Mouse (Mus musculus) retina, postnatal 7 days (tissue): Measurements from ENCODE around the gene Fcna.

Source experiments
- DNase-seq: peaks from one replicate; pipeline ENCODE4 v3.0.0-alpha.2; 2012; ENCODE audit warnings: low read depth, low spot score

Gene Fcna

DNA sequence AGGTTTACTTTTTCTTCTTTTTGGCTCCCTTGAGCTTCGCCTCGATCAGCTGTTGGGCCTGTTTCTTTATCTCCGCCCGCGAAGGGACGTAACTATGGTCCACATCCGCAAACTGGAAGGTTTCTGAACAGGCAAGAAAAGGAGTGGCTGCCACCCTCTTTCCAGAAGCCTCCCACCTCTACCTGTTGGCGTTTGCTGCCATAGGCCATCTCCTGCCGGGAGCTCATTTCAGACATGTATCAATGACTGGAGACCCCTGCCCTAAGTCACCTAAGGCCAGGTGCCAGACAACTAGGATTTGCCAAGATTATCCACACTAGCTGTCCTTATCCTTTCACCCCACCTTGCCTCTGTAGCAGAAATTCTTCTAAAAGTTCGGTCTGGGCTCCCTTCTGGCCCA, 19.2 kb downstream of the Fcna start:
- DNase-seq: no peak

DNA sequence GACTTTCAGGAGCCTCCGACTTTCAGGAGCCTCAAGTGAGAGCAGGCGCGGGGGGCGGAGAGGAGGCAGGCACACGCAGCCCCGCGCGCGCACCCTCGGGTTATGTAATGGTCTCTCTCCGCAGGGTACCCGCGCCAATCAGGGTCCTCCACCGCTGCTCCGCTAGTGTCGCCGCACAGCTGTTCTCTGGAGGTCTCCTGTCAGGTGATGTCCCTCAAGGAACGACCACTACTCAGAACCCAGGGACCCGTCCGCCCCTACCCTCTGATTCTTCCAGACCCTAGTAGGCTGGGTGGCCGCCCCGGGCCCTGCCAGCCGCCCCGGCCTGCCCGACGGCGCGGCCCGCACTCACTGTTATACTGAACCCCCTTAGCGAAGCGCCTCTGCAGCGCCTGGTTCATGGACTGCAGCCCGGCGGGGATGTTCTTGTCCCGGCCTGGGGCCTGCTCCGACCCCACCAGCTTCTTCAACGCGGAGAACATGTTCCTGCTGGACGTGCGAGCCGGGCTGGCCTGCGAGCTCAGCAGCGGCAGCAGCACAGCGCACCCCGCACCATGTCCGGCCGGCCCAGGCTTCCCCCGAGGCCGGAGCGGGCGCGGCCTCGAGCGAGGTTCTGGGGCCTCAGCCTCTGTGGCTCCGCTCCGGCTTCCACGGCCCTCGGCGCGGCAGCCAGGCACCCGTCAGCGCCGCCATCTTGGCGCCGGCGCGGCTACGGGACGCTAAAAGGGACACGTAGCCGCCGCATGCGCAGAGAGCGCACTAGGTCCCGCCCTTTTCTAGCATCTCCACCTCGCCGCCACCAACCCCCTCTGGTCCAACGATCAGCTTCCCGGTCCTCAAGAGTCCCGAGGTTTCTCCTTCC, 19.8 kb downstream of the Fcna start, which contains the start of gene Rabl6:
TSS of gene Rabl6 (minus strand) at position 761 of the 862 bp plus-strand sequence.
- DNase-seq: peak; percentile 81

DNA sequence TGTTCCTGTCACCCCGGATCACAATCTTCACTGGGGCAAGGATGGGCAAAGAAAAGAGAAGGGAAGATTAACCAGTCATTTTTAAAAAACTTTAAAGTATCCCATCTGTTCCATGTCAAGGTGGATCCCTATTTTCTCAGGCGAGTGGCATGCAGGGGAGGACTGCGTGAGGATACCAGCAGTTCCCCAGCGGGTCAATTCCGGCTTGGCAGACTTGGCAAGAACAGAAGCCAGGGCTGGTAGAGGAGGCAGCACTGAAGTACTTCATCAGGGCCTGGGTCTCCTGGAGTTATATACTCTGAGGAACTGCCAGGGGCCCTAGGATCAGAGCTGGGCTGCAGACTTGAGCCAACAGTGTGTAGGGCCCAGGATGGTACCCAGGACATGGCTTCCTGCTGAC, 25.3 kb downstream of the Fcna start:
- no peak for DNase-seq

DNA sequence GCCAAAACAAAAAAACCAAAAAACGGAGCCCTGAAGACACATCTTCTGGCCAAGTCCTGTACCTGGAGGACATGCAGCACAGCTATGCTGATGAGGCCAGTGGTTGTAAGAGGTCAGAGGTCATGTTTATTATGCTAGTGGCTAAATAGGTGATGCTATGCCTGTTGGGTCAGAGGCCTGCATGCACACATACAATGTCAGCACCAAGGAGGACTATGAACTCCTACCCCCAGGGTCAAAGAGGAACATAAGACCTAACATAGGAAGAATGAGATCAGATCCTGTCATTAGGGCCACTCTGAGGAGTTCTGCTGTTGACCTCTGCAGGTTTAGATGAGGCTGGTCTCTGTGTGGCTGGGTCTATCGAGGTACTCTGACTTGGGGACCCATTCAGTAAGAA, 27.8 kb downstream of the Fcna start:
- DNase-seq: no peak

DNA sequence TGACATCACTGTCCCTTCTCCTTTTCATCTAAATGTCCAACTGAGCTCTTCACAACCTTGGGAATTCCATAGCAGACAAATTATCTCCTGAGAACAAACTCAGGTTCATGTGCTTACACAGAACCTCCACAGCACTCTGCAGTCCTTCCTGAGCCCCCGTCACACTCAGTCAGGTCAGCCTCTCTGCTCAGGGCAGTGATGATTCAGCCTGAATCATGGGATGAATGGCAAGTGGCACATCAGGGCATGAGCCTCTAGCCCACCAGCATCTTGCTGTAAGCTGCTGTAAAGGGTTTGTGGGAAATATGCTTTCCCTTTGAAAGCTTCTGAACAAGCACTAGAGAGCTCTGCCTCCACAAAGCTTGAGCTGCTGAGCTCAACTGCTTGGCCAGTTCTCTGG, 29.1 kb downstream of the Fcna start:
- DNase-seq: no peak

DNA sequence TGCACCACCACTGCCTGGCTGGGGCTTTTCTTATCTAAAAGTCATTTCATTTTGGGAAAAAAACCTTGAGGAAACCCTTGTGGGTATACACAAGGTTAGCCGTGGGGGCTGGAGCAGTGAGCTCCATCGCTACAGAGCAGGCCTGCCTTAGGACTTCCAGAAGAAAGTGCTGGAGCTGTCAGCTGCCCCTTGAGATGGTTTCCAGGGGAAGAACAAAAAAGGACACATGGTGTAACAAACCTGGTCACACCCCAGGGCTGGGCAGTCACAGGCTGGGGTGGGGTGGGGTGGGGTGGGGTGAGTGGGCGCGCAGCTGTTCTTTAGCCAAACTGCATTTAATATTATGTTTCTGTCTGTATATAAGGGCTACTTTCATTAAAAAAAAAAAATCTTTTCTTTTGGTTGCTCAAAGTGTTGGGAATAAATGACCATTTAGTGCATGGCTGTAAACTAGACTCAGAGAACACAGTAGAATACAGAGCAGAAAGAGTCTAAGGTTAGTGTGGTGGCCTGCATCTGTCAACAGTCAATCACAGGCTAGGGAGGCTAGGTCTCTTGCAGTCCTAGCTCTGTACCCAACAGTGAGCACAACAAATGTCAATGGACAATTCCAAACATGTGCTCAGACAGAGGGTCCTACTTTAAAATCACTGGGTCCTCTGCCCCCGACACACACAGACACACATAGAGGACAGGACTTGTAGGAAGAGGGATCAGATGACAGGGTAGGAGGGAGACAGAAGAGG, 30.9 kb downstream of the Fcna start:
- no peak for DNase-seq

DNA sequence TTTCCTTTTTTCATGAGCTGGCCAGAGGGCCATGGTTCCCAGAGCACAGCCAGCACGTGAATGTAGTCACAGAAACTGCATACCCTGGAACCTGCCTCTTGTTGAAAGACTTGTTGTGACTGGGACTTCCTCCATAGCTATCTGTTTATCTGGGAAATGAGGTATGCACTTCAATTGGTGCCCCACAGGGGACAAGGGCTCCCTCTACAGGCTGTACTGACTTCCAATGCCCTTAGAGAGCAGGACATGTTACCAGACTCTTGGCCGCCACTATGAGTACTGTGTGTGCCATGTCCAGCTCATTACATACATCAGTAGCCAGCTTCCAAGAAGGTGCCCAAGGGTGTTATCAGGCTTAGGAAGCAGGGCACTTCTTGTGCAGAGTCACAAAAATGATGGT, 36.0 kb downstream of the Fcna start:
- DNase-seq: no peak

DNA sequence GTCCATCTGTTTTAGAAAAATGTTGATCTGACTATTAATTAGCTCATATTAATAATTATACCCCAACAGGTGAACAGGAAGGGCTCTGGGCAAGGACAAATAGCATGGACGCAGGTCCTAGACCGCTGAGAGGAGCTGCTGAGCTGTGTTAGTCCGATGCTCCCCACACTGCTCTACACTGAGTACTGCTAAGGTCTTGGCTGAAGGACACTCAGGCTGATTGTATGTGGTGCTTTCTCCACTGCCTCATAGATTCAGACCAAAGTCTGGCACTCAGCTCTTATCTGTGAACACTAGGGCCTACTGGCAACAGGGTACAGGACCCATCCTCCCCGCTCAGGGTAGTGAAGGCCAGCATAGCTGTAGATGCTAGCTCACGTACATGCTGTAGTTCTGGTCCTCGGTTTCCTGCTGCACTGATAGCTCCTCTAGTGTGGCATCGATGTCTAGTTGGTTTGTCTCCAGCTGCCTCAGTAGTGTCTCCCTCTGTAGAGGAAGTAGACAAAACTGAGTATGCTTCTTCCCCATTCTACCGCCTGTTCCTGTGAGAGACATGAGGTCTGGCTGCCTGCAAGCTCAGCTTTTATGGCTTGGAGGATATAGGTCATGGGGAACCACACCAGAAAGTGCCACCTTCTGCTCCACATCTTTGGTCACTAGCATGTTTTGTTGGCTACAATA, 39.5 kb downstream of the Fcna start:
- no peak for DNase-seq

DNA sequence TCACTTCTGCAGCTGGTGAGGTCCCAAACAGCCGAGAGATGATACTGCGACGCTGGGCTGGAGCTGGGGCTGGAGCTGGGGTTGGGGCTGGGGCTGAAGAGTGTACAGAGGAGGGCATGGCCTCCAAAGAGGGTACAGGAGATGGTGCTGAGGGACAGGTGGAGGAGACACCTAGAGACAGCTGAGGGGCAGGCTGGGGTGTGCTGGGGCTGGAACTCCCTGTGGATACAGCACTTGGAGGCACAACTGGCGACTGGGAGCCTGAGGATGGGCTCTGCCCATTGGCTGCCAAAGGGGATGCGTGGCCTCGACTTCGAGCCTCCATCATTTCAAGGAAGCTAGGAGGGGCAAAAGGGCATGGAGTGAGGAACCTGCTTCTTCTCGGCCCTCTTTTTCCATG, 40.5 kb downstream of the Fcna start:
- DNase-seq: no peak

DNA sequence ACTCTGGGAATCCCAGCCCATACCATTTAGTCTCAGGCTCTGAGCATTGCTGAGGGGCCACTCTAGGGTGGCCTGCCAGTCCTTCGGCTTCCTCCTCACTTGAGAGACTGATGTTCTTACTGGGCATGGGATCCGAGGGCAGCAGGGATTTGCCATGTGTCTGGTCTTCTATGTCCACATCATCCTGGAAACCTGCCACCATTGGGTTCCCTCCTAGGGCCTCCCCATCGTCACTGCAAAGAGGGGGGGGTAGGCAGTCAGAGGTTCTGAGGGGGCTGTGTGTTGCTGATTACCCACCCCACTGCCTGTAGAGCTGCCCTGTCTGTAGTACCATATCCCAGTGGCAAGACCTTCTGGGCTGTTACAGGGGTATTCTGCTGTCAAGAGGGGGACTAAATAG, 42.2 kb downstream of the Fcna start:
- no peak for DNase-seq

DNA sequence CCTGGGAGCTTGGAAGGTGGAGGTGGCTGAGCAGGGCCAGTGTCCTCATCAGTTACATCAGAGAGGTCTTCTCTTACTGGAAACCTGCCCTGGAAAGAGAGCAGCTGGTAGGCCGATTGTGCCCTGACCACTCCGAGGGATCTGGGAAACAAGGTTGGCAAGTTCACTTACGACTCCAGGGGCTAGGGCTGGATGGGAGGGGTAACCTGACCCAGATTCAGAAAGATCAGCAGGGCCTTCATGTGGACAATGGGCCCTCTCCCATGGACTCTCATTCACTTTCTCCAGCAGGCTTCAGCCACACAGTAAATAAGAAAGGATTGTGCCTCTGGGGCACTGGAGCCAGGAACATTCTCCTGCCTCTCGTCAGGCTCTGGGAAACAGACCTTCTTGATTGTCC, 43.0 kb downstream of the Fcna start:
- DNase-seq: no peak

DNA sequence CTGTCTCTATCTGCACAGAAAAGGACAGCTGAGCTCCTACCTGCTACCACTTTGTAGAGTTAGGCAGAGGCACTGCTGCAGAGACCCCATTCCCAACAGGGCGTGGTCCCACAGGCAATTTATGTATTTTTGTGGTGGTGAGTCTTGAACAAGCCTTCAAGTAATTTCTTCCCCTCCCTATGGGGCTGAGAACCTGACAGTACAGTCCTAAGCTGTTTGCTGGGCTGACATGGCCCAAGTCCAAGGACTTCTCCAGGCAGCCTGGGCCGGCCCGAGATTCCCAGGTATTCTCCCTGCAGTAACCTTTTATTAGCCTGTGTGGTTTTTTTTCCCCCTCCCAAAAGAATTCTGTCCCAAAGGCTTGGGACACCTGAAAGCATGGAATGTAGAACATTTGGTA, 43.7 kb downstream of the Fcna start:
- no peak for DNase-seq

DNA sequence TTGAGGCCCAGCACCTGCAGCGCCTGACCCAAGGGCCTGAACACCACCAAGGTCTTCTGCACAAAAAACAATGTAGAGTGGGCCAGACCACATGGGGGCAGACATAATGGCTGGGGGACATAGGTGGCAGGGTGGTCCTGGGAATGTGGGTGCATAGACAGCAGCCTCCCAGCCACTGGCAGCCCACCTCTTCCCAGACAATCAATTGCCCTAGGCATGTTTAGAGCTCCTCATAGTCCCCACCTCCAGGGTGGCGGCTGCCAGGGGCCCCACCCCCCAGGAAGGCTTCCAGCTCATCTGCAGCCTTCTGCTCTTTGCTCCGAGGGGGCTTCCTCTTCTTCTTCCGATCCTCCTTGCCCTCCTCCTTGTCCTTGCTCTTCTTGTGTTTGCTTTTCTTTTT, 44.3 kb downstream of the Fcna start:
- no peak for DNase-seq

DNA sequence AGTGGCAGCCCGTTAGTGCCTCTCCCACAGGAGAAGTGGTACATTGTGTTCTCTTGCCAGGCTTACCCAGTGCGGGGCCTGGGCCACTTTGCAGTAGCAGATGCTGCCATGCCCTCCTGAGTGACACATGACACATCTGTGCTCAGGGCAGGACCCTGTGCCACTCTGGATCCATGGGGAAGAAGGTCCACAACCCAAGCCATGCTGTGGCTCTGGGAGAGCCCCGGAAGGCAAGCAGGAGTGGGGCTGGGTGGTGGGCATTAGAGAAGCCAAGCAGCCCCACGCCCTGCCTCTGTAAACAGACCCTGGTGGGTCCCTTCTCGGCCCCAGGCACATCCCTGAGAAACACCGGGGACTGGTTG, 44.7 kb downstream of the Fcna start:
- no peak for DNase-seq

DNA sequence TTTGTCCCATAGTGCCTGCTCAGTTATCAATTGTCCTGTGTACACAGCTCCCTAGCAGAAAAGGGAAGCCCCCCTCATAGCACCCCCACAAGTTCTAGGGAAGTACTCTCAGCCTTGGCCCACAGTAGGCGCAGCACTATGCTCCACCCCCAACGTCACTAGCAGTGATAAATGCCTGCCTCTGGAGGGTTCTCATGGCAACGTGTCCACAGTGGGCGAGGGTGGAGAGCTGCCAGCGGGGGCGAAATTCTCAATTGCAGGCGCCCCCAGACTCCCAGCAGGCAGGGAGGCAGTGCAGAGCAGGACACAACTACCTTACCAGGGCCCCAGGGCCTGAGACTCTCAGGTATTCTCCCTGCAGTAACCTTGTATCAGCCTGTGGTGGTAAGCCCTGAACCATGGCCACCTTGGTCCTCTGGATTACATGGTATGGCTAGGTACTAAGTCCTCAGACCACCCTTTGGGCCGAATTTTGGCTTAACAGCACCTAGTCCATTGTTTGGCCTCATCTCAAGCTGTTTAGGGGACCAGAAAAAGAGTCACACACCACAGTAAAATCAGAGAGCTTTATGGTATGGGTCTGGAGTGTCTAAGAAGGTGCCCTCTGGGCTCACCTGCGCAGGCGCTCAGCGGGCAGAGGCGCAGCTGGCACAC, 45.2 kb downstream of the Fcna start:
- DNase-seq: no peak

DNA sequence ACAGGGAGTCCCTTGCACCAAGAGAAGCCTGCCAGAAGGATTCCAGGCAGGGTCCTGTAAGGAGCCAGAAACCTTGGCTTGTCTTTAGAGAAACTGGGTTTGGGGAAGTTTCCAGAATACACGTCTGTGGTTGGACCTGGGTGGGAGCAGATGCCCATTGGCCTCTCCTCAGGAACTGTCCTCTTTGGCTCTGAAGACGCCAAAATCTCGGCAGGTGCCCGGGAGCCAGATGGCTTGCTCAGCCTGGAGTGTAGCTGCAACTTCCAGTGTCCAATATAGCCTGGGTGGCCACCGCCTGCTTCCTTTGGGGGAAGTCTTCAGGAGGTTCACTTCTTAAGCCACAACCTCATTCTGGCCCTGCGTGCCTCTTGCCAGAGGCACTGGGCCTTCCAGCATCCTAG, 45.9 kb downstream of the Fcna start:
- no peak for DNase-seq

DNA sequence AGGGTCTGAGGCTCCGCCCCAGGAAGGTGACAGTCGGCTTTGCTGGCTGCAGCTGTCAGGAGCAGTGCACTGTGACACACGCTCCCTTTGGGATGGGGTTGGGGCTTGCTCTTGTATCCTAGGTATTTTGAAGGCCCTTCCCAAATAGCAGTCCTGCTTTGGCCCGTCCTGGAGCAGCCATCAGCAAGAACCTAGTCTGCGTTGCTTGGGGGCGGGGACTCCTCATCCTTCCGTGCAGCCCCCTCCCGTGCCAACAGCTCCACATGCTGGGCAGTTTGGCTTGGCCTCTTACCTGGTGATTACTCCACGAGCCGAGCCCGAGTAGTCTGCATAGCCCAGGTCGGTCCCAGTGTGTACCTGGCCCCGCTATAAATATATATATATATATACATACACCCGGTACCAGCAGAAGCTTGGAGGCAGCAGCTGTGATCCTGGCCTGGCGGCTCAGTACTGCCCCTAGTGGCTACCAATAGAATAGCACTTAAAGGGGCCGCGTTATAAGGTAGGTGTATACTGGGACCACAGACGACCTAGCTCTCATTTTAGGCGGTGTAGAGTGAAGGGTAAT, 46.5 kb downstream of the Fcna start, which contains the start of gene Ajm1:
TSS of gene Ajm1 (minus strand) at position 464 of the 571 bp plus-strand sequence.
- peak; percentile 53 for DNase-seq

DNA sequence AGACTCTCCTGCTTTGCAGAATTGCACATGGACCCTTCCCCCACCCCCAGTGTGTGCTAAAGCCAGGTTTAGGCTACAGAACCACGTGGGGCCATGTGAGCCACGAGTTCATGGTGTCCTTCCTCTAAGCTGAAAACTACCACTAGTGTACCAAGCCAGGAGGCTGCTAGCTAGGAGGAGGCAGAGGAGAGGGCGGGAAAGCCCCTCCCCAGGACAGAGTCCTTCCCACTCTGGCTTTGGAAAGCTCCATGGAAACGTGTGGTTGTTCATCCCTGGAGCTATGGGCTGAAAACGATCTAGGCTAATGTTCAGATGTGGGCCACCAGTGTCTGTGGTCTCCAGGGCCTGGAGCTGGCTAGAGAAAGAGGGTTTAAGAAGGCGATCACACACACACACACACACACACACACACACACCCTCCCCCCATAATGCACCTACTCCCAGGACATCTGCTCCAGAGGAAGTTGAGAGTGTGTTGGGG, 47.2 kb downstream of the Fcna start:
- DNase-seq: no peak

DNA sequence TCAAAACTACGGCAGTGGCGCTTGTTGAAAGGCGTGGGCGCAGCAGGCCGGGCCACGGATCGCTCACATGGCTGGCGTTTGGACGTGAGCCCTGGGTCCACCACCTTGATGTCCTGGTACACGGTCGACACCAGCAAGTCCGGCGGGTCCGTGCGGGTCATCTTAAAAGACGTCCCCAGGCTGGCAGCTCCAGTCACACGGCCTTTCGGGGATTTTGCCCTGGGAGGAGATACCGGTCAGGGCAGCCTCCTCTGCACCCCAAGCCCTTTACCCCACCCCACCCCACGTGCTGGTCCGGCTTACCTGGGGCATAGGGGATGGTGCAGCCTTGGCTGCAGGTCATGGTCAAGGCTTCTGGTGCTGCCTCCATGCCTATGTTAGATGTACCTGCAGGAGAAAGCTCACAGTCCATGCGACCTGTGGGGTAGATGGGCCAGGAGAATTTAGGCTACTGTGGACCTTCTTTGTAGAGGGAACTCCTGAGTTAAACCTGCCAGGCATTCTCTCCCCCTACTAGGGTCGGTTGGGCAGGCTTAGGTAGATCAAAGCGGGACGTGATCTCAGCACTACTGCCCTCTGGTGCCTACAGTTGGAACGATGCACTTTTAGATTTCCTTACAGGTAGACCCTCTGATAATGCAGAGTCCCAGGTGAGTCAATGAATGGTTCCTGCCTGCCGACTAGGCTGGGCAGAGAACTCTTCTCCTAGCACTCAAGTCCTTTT, 47.9 kb downstream of the Fcna start:
- no peak for DNase-seq

DNA sequence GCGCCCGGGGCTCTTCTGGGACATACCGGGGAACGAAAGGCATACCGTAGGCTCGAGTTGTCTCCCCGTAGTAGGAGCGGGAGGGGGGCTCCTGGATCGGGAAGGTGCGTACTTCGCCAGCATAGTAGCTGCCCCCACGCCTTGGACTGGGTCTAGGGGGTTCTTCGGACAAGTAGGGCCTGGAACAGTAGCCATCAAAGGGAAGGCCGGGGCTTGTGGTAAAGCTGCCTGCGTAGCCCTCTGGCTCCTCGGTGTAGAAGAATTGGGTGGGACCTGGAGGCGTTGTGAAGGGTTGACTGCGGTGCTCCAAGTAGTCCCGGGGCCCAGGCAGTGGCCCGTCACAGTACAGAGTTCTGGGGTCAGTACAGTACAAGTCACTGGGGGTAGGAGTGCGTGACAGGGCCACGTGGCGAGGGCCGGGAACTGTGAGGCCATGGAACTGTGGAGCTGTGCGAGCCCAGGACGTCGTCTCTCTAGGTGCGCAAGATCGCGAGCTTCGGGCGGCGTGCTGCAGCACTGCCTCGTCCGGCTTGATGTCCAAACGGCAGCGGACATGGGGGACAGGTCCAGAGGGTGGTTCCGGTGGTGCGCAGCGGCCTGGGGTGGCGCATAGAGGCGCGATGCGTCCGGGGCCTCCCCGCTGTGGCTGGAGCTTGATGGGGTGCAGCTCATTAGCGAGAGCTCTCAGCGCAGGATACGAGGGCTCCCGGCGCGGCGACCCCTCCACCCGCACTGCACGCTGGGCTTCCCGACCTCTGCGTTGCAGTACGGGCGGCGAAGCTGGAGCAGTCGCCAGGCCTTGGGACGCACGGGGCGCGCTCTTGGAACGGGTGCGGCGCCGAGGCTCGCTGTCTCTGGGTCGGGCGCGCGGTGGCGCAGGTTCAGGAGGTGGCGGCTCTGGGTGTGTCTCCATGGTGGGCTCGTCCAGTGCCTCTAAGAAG, 48.8 kb downstream of the Fcna start:
- no peak for DNase-seq
